Mouse (Mus musculus): ENCODE data around the gene Pm20d1. TPM values are rescaled to one million over a fixed set of nuclear protein-coding genes. Genes with fewer than 3 reads are reported as not detected.

Pm20d1 gene
- polyA plus RNA-seq, 1 experiment from 2014 or later: 1.5 TPM

- Histone ChIP-seq H3K36me3 (replicated peaks) (peaks cover 79% of the 10 kb centered on the region), H3K4me3 (no peak overlapping the region), H3K27ac (no peak overlapping the region), H3K4me1 (no peaks in the 10 kb centered on the region), H3K27me3 (ENCODE audit: poor library complexity, severe bottlenecking) (no peaks in the 10 kb centered on the region), H3K9me3 (no peaks in the 10 kb centered on the region)
- no peak for DNase-seq (ENCODE audit: extremely low spot score, low spot score)
- 65% methylated on average over 8 of the region's 8 CpGs for WGBS
These were observed 47.7 kb downstream of the Pm20d1 start for GRCm38 (mm10) chr1:131844883-131845282.

- Histone ChIP-seq H3K27ac (no peak overlapping the region), H3K4me3 (no peak overlapping the region), H3K27me3 (ENCODE audit: poor library complexity, severe bottlenecking) (no peaks in the 10 kb centered on the region), H3K4me1 (no peaks in the 10 kb centered on the region), H3K9me3 (no peaks in the 10 kb centered on the region), H3K36me3 (replicated peaks) (peaks cover 65% of the 10 kb centered on the region)
- peak; percentile 23 for DNase-seq (ENCODE audit: extremely low spot score, low spot score)
- WGBS: 77% methylated on average over 5 of the region's 5 CpGs
These were observed 49.1 kb downstream of the Pm20d1 start for GRCm38 (mm10) chr1:131846255-131846654.

GRCm38 (mm10) chr1:131861811-131862210, 64.6 kb downstream of the Pm20d1 start:
- Histone ChIP-seq H3K4me3 (no peak overlapping the region), H3K27me3 (ENCODE audit: poor library complexity, severe bottlenecking) (no peaks in the 10 kb centered on the region), H3K4me1 (no peaks in the 10 kb centered on the region), H3K9me3 (no peaks in the 10 kb centered on the region), H3K36me3 (replicated peaks) (no peaks in the 10 kb centered on the region), H3K27ac (no peak overlapping the region)
- WGBS: 83% methylated on average over 4 of the region's 4 CpGs
- DNase-seq (ENCODE audit: extremely low spot score, low spot score): no peak

- WGBS: 81% methylated on average over 5 of the region's 5 CpGs
These were observed 68.4 kb downstream of the Pm20d1 start for GRCm38 (mm10) chr1:131865596-131865995.

GRCm38 (mm10) chr1:131866304-131866999, 69.3 kb downstream of the Pm20d1 start:
- H3K27me3 ChIP-seq (ENCODE audit: poor library complexity, severe bottlenecking): peaks cover 17% of the 10 kb centered on the region
- no peaks in the 10 kb centered on the region for H3K9me3 ChIP-seq
- no peaks in the 10 kb centered on the region for H3K36me3 ChIP-seq (replicated peaks)
- no peak overlapping the region for H3K27ac ChIP-seq
- 80% methylated on average over 6 of the region's 6 CpGs for WGBS
- no peak for DNase-seq (ENCODE audit: extremely low spot score, low spot score)
- peaks cover 10% of the 10 kb centered on the region for H3K4me1 ChIP-seq
- H3K4me3 ChIP-seq: peak overlapping the region; percentile 64; the same call in 1 of the 2 replicates

More at GRCm38 (mm10) chr1:131865596-131865995, 68.4 kb downstream of the Pm20d1 start:
- Histone ChIP-seq H3K4me1 (peaks cover 10% of the 10 kb centered on the region), H3K4me3 (no peak overlapping the region), H3K27me3 (ENCODE audit: poor library complexity, severe bottlenecking) (peaks cover 17% of the 10 kb centered on the region), H3K36me3 (replicated peaks) (no peaks in the 10 kb centered on the region), H3K27ac (no peak overlapping the region), H3K9me3 (no peaks in the 10 kb centered on the region)
- DNase-seq (ENCODE audit: extremely low spot score, low spot score): no peak

- 2% methylated on average over 46 of the region's 46 CpGs for WGBS
These were observed 70.1 kb downstream of the Pm20d1 start, which contains the start of gene Rab29 for GRCm38 (mm10) chr1:131867093-131867945. TSS of gene Rab29 (plus strand) at chr1:131867224.

GRCm38 (mm10) chr1:131867946-131868290, 70.7 kb downstream of the Pm20d1 start:
- H3K4me1 ChIP-seq: peaks cover 10% of the 10 kb centered on the region
- peak overlapping the region; percentile 64 for H3K4me3 ChIP-seq
- no peaks in the 10 kb centered on the region for H3K9me3 ChIP-seq
- H3K27ac ChIP-seq: peak overlapping the region; percentile 68
- WGBS: 38% methylated on average over 10 of the region's 10 CpGs
- DNase-seq (ENCODE audit: extremely low spot score, low spot score): no peak
- peaks cover 17% of the 10 kb centered on the region for H3K27me3 ChIP-seq (ENCODE audit: poor library complexity, severe bottlenecking)
- no peaks in the 10 kb centered on the region for H3K36me3 ChIP-seq (replicated peaks)

More at GRCm38 (mm10) chr1:131867093-131867945, 70.1 kb downstream of the Pm20d1 start, which contains the start of gene Rab29:
- Histone ChIP-seq H3K36me3 (replicated peaks) (no peaks in the 10 kb centered on the region), H3K4me3 (peak within 1 kb of the TSS; percentile 64), H3K27me3 (ENCODE audit: poor library complexity, severe bottlenecking) (peaks cover 17% of the 10 kb centered on the region), H3K4me1 (peaks cover 10% of the 10 kb centered on the region), H3K27ac (peak within 1 kb of the TSS; percentile 68), H3K9me3 (no peaks in the 10 kb centered on the region)
- DNase-seq (ENCODE audit: extremely low spot score, low spot score): peak; percentile 89

- Histone ChIP-seq H3K36me3 (replicated peaks) (no peaks in the 10 kb centered on the region), H3K4me1 (peaks cover 10% of the 10 kb centered on the region), H3K4me3 (no peak overlapping the region), H3K9me3 (no peaks in the 10 kb centered on the region), H3K27ac (no peak overlapping the region), H3K27me3 (ENCODE audit: poor library complexity, severe bottlenecking) (peaks cover 17% of the 10 kb centered on the region)
- DNase-seq (ENCODE audit: extremely low spot score, low spot score): no peak
- WGBS: 89% methylated on average over 2 of the region's 2 CpGs
These were observed 72.4 kb downstream of the Pm20d1 start for GRCm38 (mm10) chr1:131869561-131869960.

Other genes with a start within 250 kb of the Pm20d1 start
- gene Avpr1b, start 198.1 kb upstream of the Pm20d1 start, polyA plus RNA-seq (2016; fragmentation: Nextera tagmentation; extraction: Ambion mirVana): not detected in 2 replicates
- gene Ctse, start 159.1 kb upstream of the Pm20d1 start, polyA plus RNA-seq (2016; fragmentation: Nextera tagmentation; extraction: Ambion mirVana): not detected in 2 replicates
- 0.27 and 0.60 TPM in 2 replicates for gene Rab7b, start 108.7 kb upstream of the Pm20d1 start, polyA plus RNA-seq (2016; fragmentation: Nextera tagmentation; extraction: Ambion mirVana)
- not detected in 2 replicates for gene Slc26a9, start 53.4 kb upstream of the Pm20d1 start, polyA plus RNA-seq (2016; fragmentation: Nextera tagmentation; extraction: Ambion mirVana)
- gene Slc41a1, start 30.1 kb downstream of the Pm20d1 start, polyA plus RNA-seq (2016; fragmentation: Nextera tagmentation; extraction: Ambion mirVana): 11.2 and 11.3 TPM in 2 replicates
- 9.2 and 10.4 TPM in 2 replicates for gene Rab29, start 69.8 kb downstream of the Pm20d1 start, polyA plus RNA-seq (2016; fragmentation: Nextera tagmentation; extraction: Ambion mirVana)
- gene Nucks1, start 113.2 kb downstream of the Pm20d1 start, polyA plus RNA-seq (2016; fragmentation: Nextera tagmentation; extraction: Ambion mirVana): 120 and 122 TPM in 2 replicates
- gene Slc45a3, start 165.6 kb downstream of the Pm20d1 start, polyA plus RNA-seq (2016; fragmentation: Nextera tagmentation; extraction: Ambion mirVana): 9.0 and 9.3 TPM in 2 replicates
- 12.0 and 13.8 TPM in 2 replicates for gene Elk4, start 210.2 kb downstream of the Pm20d1 start, polyA plus RNA-seq (2016; fragmentation: Nextera tagmentation; extraction: Ambion mirVana)